Mouse (Mus musculus): Measurements from ENCODE around the gene Sema4c.

DNA sequence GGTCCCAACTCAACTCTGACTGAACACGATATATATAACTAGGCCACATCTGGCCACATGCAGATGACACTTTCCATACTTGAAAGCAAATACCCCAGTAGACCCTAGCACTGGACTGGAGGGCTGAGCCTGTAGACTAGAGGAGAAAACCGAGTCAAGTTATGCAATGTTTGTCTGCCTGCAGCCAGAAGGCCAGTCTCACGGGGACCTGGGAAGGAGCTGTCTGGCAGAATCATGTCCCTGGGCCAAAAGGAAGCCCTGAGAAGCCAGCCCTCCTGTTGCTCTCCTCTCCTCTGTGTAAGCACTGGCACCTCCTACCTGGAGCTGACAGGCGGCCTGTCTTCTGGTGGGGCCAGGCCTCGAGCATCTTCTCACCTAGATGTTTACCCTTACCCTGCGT lies 17.2 kb upstream of the Sema4c start:
- TF ChIP-seq MYOG (IDR thresholded peaks at IDR 0.05; ENCODE audit: control insufficient read depth in 1 of 3, insufficient read depth in 1 of 3, insufficient read length in 2 of 3, low read depth in 2 of 3): no peak
- TF ChIP-seq MAX (IDR thresholded peaks at IDR 0.05; ENCODE audit: low read depth): no peak
- TF ChIP-seq POLR2A (IDR thresholded peaks at IDR 0.05; ENCODE audit: insufficient read length, low read depth): no peak
- no peak for TF ChIP-seq POLR2AphosphoS2 (IDR thresholded peaks at IDR 0.05; ENCODE audit: insufficient read length, low read depth)
- no peak for TF ChIP-seq E2F4 (IDR thresholded peaks at IDR 0.05; ENCODE audit: insufficient read depth)
- no peak for TF ChIP-seq REST (IDR thresholded peaks at IDR 0.05; ENCODE audit: insufficient read depth, insufficient read length)
- TF ChIP-seq CEBPB (IDR thresholded peaks at IDR 0.05; ENCODE audit: insufficient read depth, poor library complexity, severe bottlenecking): no peak
- TF ChIP-seq MYOD1 (IDR thresholded peaks at IDR 0.05; ENCODE audit: control insufficient read depth in 1 of 3, insufficient read length in 2 of 3, low read depth in 2 of 3): no peak

All from myocyte (in vitro differentiated cells).